Mouse (Mus musculus): ENCODE results near the gene Anxa9. TPM values are rescaled to one million over a fixed set of nuclear protein-coding genes. Genes with fewer than 3 reads are reported as not detected.

Gene Anxa9
- polyA plus RNA-seq, 2 experiments from 2014 or later = 0.83 TPM; not detected in 1

GRCm38 (mm10) chr3:95246465-95247231 is 60.3 kb downstream of the Anxa9 start:
- no peak for ATAC-seq

Other genes starting within 250 kb of the Anxa9 start
- 10 to 100 TPM; 15.5 to 21.5 TPM for gene Pip5k1a, start 200.2 kb downstream of the Anxa9 start, polyA plus RNA-seq (2017; shearing (Covaris generic))
- 10 to 100 TPM; 64.5 to 64.8 TPM for gene Vps72, start 196.2 kb downstream of the Anxa9 start, polyA plus RNA-seq (2017; shearing (Covaris generic))
- gene Tmod4, start 182.7 kb downstream of the Anxa9 start, polyA plus RNA-seq (2017; shearing (Covaris generic)) = 1 to 10 TPM; 2.5 to 3.7 TPM
- 10 to 100 TPM; 67.2 to 99.2 TPM for gene Scnm1, start 173.2 kb downstream of the Anxa9 start, polyA plus RNA-seq (2017; shearing (Covaris generic))
- gene Lysmd1, start 173.1 kb downstream of the Anxa9 start, polyA plus RNA-seq (2017; shearing (Covaris generic)) = 10 to 100 TPM; 21.1 to 22.9 TPM
- gene Tnfaip8l2, start 164.8 kb downstream of the Anxa9 start, polyA plus RNA-seq (2017; shearing (Covaris generic)) = 100 to 1,000 TPM; 216 to 232 TPM
- not detected for gene Sema6c, start 146.7 kb downstream of the Anxa9 start, polyA plus RNA-seq (2017; shearing (Covaris generic))
- gene Gabpb2, start 89.3 kb downstream of the Anxa9 start, polyA plus RNA-seq (2017; shearing (Covaris generic)) = 10 to 100 TPM; 31.0 to 34.7 TPM
- gene Cdc42se1, start 78.4 kb downstream of the Anxa9 start, polyA plus RNA-seq (2017; shearing (Covaris generic)) = 100 to 1,000 TPM; 258 to 260 TPM
- gene Mllt11, start 75.0 kb downstream of the Anxa9 start, polyA plus RNA-seq (2017; shearing (Covaris generic)) = 10 to 100 TPM; 21.2 to 31.5 TPM
- 1 to 10 TPM in 1 of 2 experiments, under 1 TPM in 1; 0.40 to 1.1 TPM for gene Gm128, start 65.6 kb downstream of the Anxa9 start, polyA plus RNA-seq (2017; shearing (Covaris generic))
- not detected for gene Bnipl, start 56.0 kb downstream of the Anxa9 start, polyA plus RNA-seq (2017; shearing (Covaris generic))
- 10 to 100 TPM; 19.3 to 21.6 TPM for gene Mindy1, start 25.8 kb downstream of the Anxa9 start, polyA plus RNA-seq (2017; shearing (Covaris generic))
- gene Prune1, start 25.1 kb downstream of the Anxa9 start, polyA plus RNA-seq (2017; shearing (Covaris generic)) = 1 to 10 TPM; 6.3 to 9.7 TPM
- gene Cers2, start 7.6 kb upstream of the Anxa9 start, polyA plus RNA-seq (2017; shearing (Covaris generic)) = 100 to 1,000 TPM; 139 to 172 TPM
- gene Setdb1, start 50.0 kb upstream of the Anxa9 start, polyA plus RNA-seq (2017; shearing (Covaris generic)) = 10 to 100 TPM; 16.9 to 25.5 TPM
- not detected for gene 4930558C23Rik, start 95.7 kb upstream of the Anxa9 start, polyA plus RNA-seq (2017; shearing (Covaris generic))
- 10 to 100 TPM; 24.2 to 29.9 TPM for gene Arnt, start 127.2 kb upstream of the Anxa9 start, polyA plus RNA-seq (2017; shearing (Covaris generic))
- not detected for gene Ctsk, start 192.1 kb upstream of the Anxa9 start, polyA plus RNA-seq (2017; shearing (Covaris generic))
- 100 to 1,000 TPM; 365 to 472 TPM for gene Ctss, start 219.6 kb upstream of the Anxa9 start, polyA plus RNA-seq (2017; shearing (Covaris generic))

All from activated CD4-positive, CD25-positive, alpha-beta regulatory T cell, adult 4 months (primary cell).